Mouse (Mus musculus) lung, postnatal 36 days (tissue): Measurements from ENCODE around the gene Phkg1.
A peak's percentile ranks its signal among the peaks of the same experiment; 100 is the strongest.
"Not testable (repeated sequence)": the region's sequence is repeated elsewhere in the genome, so short reads cannot be mapped to it uniquely, and the experiment has no call there.

Source experiments
- DNase-seq: peaks from one replicate; pipeline ENCODE4 v3.0.0; 2022; ENCODE audit warnings: mixed read lengths

Phkg1 gene

GRCm38 (mm10) chr5:129898449-129898848 lies at the start of gene Phkg1:
TSS of gene Phkg1 (minus strand) at chr5:129898549.
- DNase-seq: no peak

- DNase-seq: no peak
These were observed 49.2 kb upstream of the Phkg1 start for GRCm38 (mm10) chr5:129947528-129948033.

- no peak for DNase-seq
These were observed 45.1 kb upstream of the Phkg1 start for GRCm38 (mm10) chr5:129943402-129943801.

- not testable (repeated sequence) for DNase-seq
These were observed 44.0 kb upstream of the Phkg1 start for GRCm38 (mm10) chr5:129942073-129942939.

- DNase-seq: peak; percentile 99
These were observed 43.2 kb upstream of the Phkg1 start, which contains the start of gene Vkorc1l1 for GRCm38 (mm10) chr5:129941495-129942045. TSS of gene Vkorc1l1 (plus strand) at chr5:129941970.

GRCm38 (mm10) chr5:129940736-129941494 lies 42.6 kb upstream of the Phkg1 start:
- no peak for DNase-seq

- no peak for DNase-seq
These were observed 41.9 kb upstream of the Phkg1 start for GRCm38 (mm10) chr5:129940281-129940680.

- DNase-seq: no peak
These were observed 38.6 kb upstream of the Phkg1 start for GRCm38 (mm10) chr5:129936941-129937340.

GRCm38 (mm10) chr5:129929924-129930855 lies 31.8 kb upstream of the Phkg1 start:
- DNase-seq: peak; percentile 77

GRCm38 (mm10) chr5:129925933-129926332 lies 27.6 kb upstream of the Phkg1 start:
- DNase-seq: no peak

- DNase-seq: peak; percentile 14
These were observed 26.6 kb upstream of the Phkg1 start for GRCm38 (mm10) chr5:129924820-129925452.

GRCm38 (mm10) chr5:129921972-129922371 lies 23.6 kb upstream of the Phkg1 start:
- DNase-seq: no peak

- no peak for DNase-seq
These were observed 21.0 kb upstream of the Phkg1 start for GRCm38 (mm10) chr5:129919320-129919719.

GRCm38 (mm10) chr5:129918752-129919151 lies 20.4 kb upstream of the Phkg1 start:
- DNase-seq: no peak

- no peak for DNase-seq
These were observed 19.8 kb upstream of the Phkg1 start for GRCm38 (mm10) chr5:129918065-129918651.

GRCm38 (mm10) chr5:129915491-129915890 lies 17.1 kb upstream of the Phkg1 start:
- not testable (repeated sequence) for DNase-seq

GRCm38 (mm10) chr5:129914024-129914423 lies 15.7 kb upstream of the Phkg1 start:
- peak; percentile 49 for DNase-seq

GRCm38 (mm10) chr5:129909591-129909990 lies 11.2 kb upstream of the Phkg1 start:
- no peak for DNase-seq

GRCm38 (mm10) chr5:129909147-129909546 lies 10.8 kb upstream of the Phkg1 start:
- DNase-seq: no peak

GRCm38 (mm10) chr5:129908242-129908965 lies 10.1 kb upstream of the Phkg1 start, which contains the start of gene Nupr1l:
TSS of gene Nupr1l (plus strand) at chr5:129908540.
- DNase-seq: peak; percentile 97
